Mouse (Mus musculus): Measurements from ENCODE around the gene B4galt3.
"Not testable (repeated sequence)": the region's sequence is repeated elsewhere in the genome, so short reads cannot be mapped to it uniquely, and the experiment has no call there.

Gene B4galt3

GRCm38 (mm10) chr1:171240911-171241310 lies 29.2 kb upstream of the B4galt3 start:
- no peak for DNase-seq

- not testable (repeated sequence) for DNase-seq
Measured at GRCm38 (mm10) chr1:171241952-171242351, 28.2 kb upstream of the B4galt3 start.

GRCm38 (mm10) chr1:171245353-171245752 lies 24.8 kb upstream of the B4galt3 start:
- DNase-seq: no peak

- peak; percentile 96 to 98 for DNase-seq
Measured at GRCm38 (mm10) chr1:171246709-171247452, 23.2 kb upstream of the B4galt3 start.

- no peak for DNase-seq
Measured at GRCm38 (mm10) chr1:171247453-171247841, 22.7 kb upstream of the B4galt3 start.

GRCm38 (mm10) chr1:171247916-171248315 lies 22.2 kb upstream of the B4galt3 start:
- DNase-seq: peak in 1 of 2 experiments; percentile 30

- DNase-seq: peak in 1 of 2 experiments; percentile 18
Measured at GRCm38 (mm10) chr1:171248386-171249226, 21.5 kb upstream of the B4galt3 start.

- peak; percentile 61 to 63 for DNase-seq
Measured at GRCm38 (mm10) chr1:171249913-171250600, 20.1 kb upstream of the B4galt3 start, which contains the start of gene Adamts4. Gene Adamts4, plus strand, starts transcription at chr1:171250421.

- DNase-seq: no peak
Measured at GRCm38 (mm10) chr1:171250680-171251593, 19.2 kb upstream of the B4galt3 start, which contains the start of gene Ndufs2. Gene Ndufs2, minus strand, starts transcription at chr1:171251388.

GRCm38 (mm10) chr1:171251594-171252324 lies 18.4 kb upstream of the B4galt3 start:
- peak; percentile 65 to 72 for DNase-seq

GRCm38 (mm10) chr1:171252415-171252814 lies 17.7 kb upstream of the B4galt3 start:
- no peak for DNase-seq

- peak; percentile 66 to 84 for DNase-seq
Measured at GRCm38 (mm10) chr1:171256095-171256818, 13.9 kb upstream of the B4galt3 start.

- peak in 1 of 2 experiments; percentile 82 for DNase-seq
Measured at GRCm38 (mm10) chr1:171256937-171257548, 13.1 kb upstream of the B4galt3 start.

- DNase-seq: no peak
Measured at GRCm38 (mm10) chr1:171257781-171258180, 12.3 kb upstream of the B4galt3 start.

- no peak for DNase-seq
Measured at GRCm38 (mm10) chr1:171258921-171259320, 11.2 kb upstream of the B4galt3 start.

- DNase-seq: no peak
Measured at GRCm38 (mm10) chr1:171260316-171260715, 9.8 kb upstream of the B4galt3 start.

GRCm38 (mm10) chr1:171262594-171263130 lies 7.5 kb upstream of the B4galt3 start:
- peak; percentile 77 to 82 for DNase-seq

GRCm38 (mm10) chr1:171263185-171263611 lies 6.9 kb upstream of the B4galt3 start:
- peak; percentile 61 to 64 for DNase-seq

GRCm38 (mm10) chr1:171263666-171264461 lies 6.3 kb upstream of the B4galt3 start:
- peak in 1 of 2 experiments; percentile 40 for DNase-seq

All from kidney, postnatal 25 days (tissue).